Mouse (Mus musculus) heart, embryonic 13.5 days (tissue): ENCODE results near the gene Mgat5. TPM values are rescaled to one million over a fixed set of nuclear protein-coding genes. Genes with fewer than 3 reads are reported as not detected.
A peak's percentile ranks its signal among the peaks of the same experiment; 100 is the strongest.

Experiments used
- ATAC-seq: fragments of 200-750 bp; cut with Nextera tagmentation; 2 replicates; pipeline ENCODE4 v1.8.0; 2017; ENCODE audit warnings: moderate TSS enrichment; ENCODE audit not compliant: insufficient number of reproducible peaks, low FRiP score, low TSS enrichment; ENCODE audit errors: extremely low read depth
- H3K27ac ChIP-seq: fragments of 300-500 bp; sonication (generic); replicated peaks from 2 replicates; pipeline ENCODE4 v1.5.1; 2015; ENCODE audit warnings: moderate library complexity, mild to moderate bottlenecking, inconsistent platforms
- H3K27me3 ChIP-seq: fragments of 300-500 bp; sonication (generic); replicated peaks from 2 replicates; pipeline ENCODE4 v1.6.1; 2015; ENCODE audit warnings: mild to moderate bottlenecking, inconsistent platforms
- H3K36me3 ChIP-seq: fragments of 300-500 bp; sonication (generic); 2 replicates; pipeline ENCODE4 v1.6.1; 2015; ENCODE audit warnings: mild to moderate bottlenecking, inconsistent platforms
- H3K4me1 ChIP-seq: fragments of 300-500 bp; sonication (generic); 2 replicates; pipeline ENCODE4 v1.6.1; 2015; ENCODE audit warnings: inconsistent platforms
- H3K4me2 ChIP-seq: fragments of 300-500 bp; sonication (generic); 2 replicates; pipeline ENCODE4 v1.6.1; 2015; ENCODE audit warnings: inconsistent platforms, mild to moderate bottlenecking, moderate library complexity
- H3K4me3 ChIP-seq: fragments of 300-500 bp; sonication (generic); 2 replicates; pipeline ENCODE4 v1.5.1; 2015; ENCODE audit warnings: moderate library complexity, mild to moderate bottlenecking, inconsistent platforms
- H3K9ac ChIP-seq: fragments of 300-500 bp; sonication (generic); 2 replicates; pipeline ENCODE4 v1.6.1; 2015; ENCODE audit warnings: inconsistent platforms, mild to moderate bottlenecking, moderate library complexity
- H3K9me3 ChIP-seq: fragments of 300-500 bp; sonication (generic); 2 replicates; pipeline ENCODE4 v1.6.1; 2016; ENCODE audit warnings: inconsistent platforms
- WGBS: fragments of 180-500 bp; shearing (Covaris S2); methylation state at CpG from one replicate; pipeline ENCODE4 v1.1.7; 2015; ENCODE audit warnings: mixed read lengths; 5-methylcytosine and 5-hydroxymethylcytosine counted together
- polyA plus RNA-seq: library from polyadenylated mRNA; unstranded; fragments of >200 nt; fragmentation: Nextera tagmentation; extraction: Ambion mirVana; gene quantifications from 2 replicates; pipeline ENCODE4 v1.2.1, GENCODE M21; 2015

Gene Mgat5
- polyA plus RNA-seq, 1 experiment from 2014 or later, result 3.4 TPM

GRCm38 (mm10) chr1:127418916-127419575, 214.2 kb downstream of the Mgat5 start:
- 77% methylated on average over 4 of the region's 4 CpGs for WGBS
- Histone ChIP-seq H3K4me1 (peaks cover 25% of the 10 kb centered on the region), H3K4me3 (no peak overlapping the region), H3K4me2 (no peak overlapping the region), H3K27ac (0 out of 2 replicates have a peak overlapping the region, but pooled peaks have one; percentile 36), H3K36me3 (peaks cover 35% of the 10 kb centered on the region), H3K9ac (no peak overlapping the region), H3K9me3 (no peaks in the 10 kb centered on the region), H3K27me3 (no peaks in the 10 kb centered on the region)
- ATAC-seq, result no peak

DNA sequence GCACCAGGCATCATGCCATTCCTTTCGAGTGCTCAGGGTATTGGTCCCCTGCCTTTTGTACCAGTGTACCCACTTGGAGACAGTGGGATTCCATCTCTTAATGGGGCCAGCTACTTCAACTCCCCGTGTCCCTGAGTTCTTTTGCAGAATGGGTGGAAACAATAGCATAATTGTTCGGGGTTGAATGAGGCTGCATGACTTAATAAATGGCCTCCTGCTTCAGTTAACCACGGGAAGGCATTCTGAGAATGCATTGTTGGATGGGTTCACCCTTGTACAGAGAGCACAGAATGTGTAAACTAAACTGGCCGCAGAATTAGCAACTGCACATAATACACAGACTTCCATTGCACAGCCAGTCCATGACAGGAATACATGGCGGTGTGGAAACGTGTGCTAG, 214.8 kb downstream of the Mgat5 start:
- peaks cover 25% of the 10 kb centered on the region for H3K4me1 ChIP-seq
- no peak for ATAC-seq
- peaks cover 29% of the 10 kb centered on the region for H3K36me3 ChIP-seq
- 69% methylated on average over 7 of the region's 7 CpGs for WGBS
- H3K27ac ChIP-seq, result 0 out of 2 replicates have a peak overlapping the region, but pooled peaks have one; percentile 36
- H3K27me3 ChIP-seq, result no peaks in the 10 kb centered on the region
- H3K4me3 ChIP-seq, result no peak overlapping the region
- H3K9ac ChIP-seq, result no peak overlapping the region
- no peaks in the 10 kb centered on the region for H3K9me3 ChIP-seq
- no peak overlapping the region for H3K4me2 ChIP-seq

DNA sequence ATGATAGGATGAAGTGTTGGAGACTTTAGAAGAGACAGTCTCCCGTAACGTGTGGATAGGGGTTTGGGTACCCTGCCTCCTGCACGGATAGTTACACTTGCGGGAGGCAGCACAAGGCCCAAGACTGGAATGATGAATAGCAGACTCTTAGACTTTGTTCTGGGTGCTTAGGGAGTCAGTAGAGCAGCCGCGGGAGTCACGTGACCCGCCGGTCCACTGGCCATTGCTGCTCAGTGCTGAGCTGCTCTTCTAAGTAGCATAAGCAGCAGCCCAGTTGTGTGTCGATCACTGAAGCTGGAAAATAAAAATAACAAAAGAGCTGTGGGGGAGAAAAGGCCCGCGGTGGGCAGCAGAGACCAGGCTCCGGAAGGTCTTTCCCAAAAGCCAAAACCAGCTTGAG, 215.6 kb downstream of the Mgat5 start:
- peaks cover 25% of the 10 kb centered on the region for H3K4me1 ChIP-seq
- H3K27ac ChIP-seq, result no peak overlapping the region
- H3K27me3 ChIP-seq, result no peaks in the 10 kb centered on the region
- 53% methylated on average over 13 of the region's 13 CpGs for WGBS
- ATAC-seq, result no peak
- no peak overlapping the region for H3K4me3 ChIP-seq
- no peak overlapping the region for H3K9ac ChIP-seq
- H3K4me2 ChIP-seq, result no peak overlapping the region
- peaks cover 21% of the 10 kb centered on the region for H3K36me3 ChIP-seq
- no peaks in the 10 kb centered on the region for H3K9me3 ChIP-seq

GRCm38 (mm10) chr1:127420795-127421194, 216.0 kb downstream of the Mgat5 start:
- ATAC-seq, result no peak
- no peak overlapping the region for H3K9ac ChIP-seq
- H3K4me1 ChIP-seq, result peaks cover 22% of the 10 kb centered on the region
- H3K4me2 ChIP-seq, result no peak overlapping the region
- H3K9me3 ChIP-seq, result no peaks in the 10 kb centered on the region
- peaks cover 18% of the 10 kb centered on the region for H3K36me3 ChIP-seq
- no peaks in the 10 kb centered on the region for H3K27me3 ChIP-seq
- 75% methylated on average over 14 of the region's 15 CpGs for WGBS
- H3K4me3 ChIP-seq, result no peak overlapping the region
- H3K27ac ChIP-seq, result no peak overlapping the region

GRCm38 (mm10) chr1:127422565-127422964, 217.8 kb downstream of the Mgat5 start:
- Histone ChIP-seq H3K27ac (no peak overlapping the region), H3K27me3 (no peaks in the 10 kb centered on the region), H3K36me3 (peaks cover 6% of the 10 kb centered on the region), H3K4me2 (no peak overlapping the region), H3K9me3 (no peaks in the 10 kb centered on the region), H3K4me3 (no peak overlapping the region), H3K4me1 (peaks cover 16% of the 10 kb centered on the region), H3K9ac (no peak overlapping the region)
- no peak for ATAC-seq
- WGBS, result 71% methylated on average over 4 of the region's 4 CpGs

- Histone ChIP-seq H3K9me3 (no peaks in the 10 kb centered on the region), H3K27me3 (no peaks in the 10 kb centered on the region), H3K4me3 (no peak overlapping the region), H3K4me2 (no peak overlapping the region), H3K36me3 (no peaks in the 10 kb centered on the region), H3K27ac (0 out of 2 replicates have a peak overlapping the region, but pooled peaks have one; percentile 20), H3K9ac (no peak overlapping the region), H3K4me1 (peaks cover 4% of the 10 kb centered on the region)
- no peak for ATAC-seq
- WGBS, result 44% methylated on average over 6 of the region's 6 CpGs
Measured at GRCm38 (mm10) chr1:127425021-127425532, 220.3 kb downstream of the Mgat5 start.

DNA sequence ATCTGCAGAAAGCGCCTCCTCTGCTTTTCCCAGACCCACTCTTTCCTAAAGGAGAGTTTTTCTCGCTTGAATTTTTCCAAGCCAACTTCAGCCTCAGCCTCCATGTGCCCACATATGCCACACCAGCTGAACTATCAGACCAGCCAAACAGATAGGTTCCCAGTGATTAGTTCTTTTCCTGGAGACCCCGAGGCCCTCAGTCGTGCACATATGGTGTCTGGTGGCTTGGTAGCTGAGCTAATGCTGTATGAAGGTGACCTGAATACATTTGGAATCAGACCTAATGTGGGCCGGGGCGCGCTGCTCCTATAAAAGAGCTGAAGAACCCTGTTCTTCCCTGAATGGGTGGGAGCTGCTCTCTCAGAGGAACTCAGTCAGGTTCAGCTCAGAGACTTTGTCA, 225.5 kb downstream of the Mgat5 start:
- no peak overlapping the region for H3K4me3 ChIP-seq
- H3K4me2 ChIP-seq, result no peak overlapping the region
- H3K9ac ChIP-seq, result no peak overlapping the region
- no peaks in the 10 kb centered on the region for H3K27me3 ChIP-seq
- no peak overlapping the region for H3K27ac ChIP-seq
- H3K4me1 ChIP-seq, result peaks cover 24% of the 10 kb centered on the region
- no peak for ATAC-seq
- H3K36me3 ChIP-seq, result no peaks in the 10 kb centered on the region
- H3K9me3 ChIP-seq, result no peaks in the 10 kb centered on the region
- 77% methylated on average over 7 of the region's 7 CpGs for WGBS

DNA sequence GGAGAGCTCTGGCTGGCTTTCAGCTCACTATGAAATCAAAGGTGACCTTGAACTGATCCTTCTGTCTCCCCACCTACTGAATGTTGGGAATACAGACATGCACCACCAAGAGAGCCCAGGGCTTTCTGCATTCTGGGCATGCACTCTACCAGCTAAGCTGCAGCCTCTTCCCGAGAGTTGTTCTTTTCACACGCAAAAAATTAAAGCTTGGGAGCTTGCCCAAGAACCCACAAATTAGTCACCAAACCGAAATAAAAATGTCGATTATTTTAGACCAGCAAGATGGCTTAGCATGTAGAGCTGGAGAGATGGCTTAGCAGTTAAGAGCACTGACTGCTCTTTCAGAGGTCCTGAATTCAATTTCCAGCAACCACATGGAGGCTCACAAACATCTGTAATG, 230.0 kb downstream of the Mgat5 start:
- Histone ChIP-seq H3K4me2 (no peak overlapping the region), H3K9ac (no peak overlapping the region), H3K36me3 (no peaks in the 10 kb centered on the region), H3K9me3 (no peaks in the 10 kb centered on the region), H3K27ac (no peak overlapping the region), H3K4me3 (no peak overlapping the region), H3K27me3 (no peaks in the 10 kb centered on the region), H3K4me1 (peaks cover 32% of the 10 kb centered on the region)
- ATAC-seq, result no peak
- 88% methylated on average over 4 of the region's 4 CpGs for WGBS

DNA sequence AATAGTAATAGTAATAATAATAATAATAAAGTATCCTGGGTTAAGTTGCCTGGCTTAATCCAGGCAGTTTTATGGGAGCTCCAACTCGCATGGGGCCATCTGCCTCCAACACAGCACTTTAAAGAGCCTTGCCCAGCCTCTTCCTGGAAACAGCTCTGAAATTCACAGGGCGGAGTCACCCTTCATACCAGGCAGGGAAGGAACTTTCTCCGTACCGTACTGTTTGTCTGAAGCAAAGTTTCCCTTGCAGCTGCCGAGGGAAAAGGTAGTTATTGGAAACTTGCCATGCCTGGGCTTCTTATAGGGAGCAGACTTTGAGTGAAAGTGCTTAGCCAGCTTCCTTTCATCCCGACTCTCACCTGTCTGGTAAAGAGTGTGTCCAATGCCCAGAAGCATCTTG, 232.3 kb downstream of the Mgat5 start:
- WGBS, result 60% methylated on average over 6 of the region's 6 CpGs
- Histone ChIP-seq H3K4me2 (no peak overlapping the region), H3K4me1 (peaks cover 31% of the 10 kb centered on the region), H3K27me3 (no peaks in the 10 kb centered on the region), H3K36me3 (no peaks in the 10 kb centered on the region), H3K9ac (no peak overlapping the region), H3K4me3 (no peak overlapping the region), H3K27ac (no peak overlapping the region), H3K9me3 (no peaks in the 10 kb centered on the region)
- no peak for ATAC-seq

GRCm38 (mm10) chr1:127439452-127439891, 234.7 kb downstream of the Mgat5 start:
- Histone ChIP-seq H3K4me1 (peaks cover 36% of the 10 kb centered on the region), H3K9ac (0 out of 2 replicates have a peak overlapping the region, but pooled peaks have one; percentile 3), H3K4me2 (no peak overlapping the region), H3K9me3 (no peaks in the 10 kb centered on the region), H3K27me3 (no peaks in the 10 kb centered on the region), H3K27ac (no peak overlapping the region), H3K4me3 (no peak overlapping the region), H3K36me3 (no peaks in the 10 kb centered on the region)
- WGBS, result 51% methylated on average over 9 of the region's 9 CpGs
- no peak for ATAC-seq

DNA sequence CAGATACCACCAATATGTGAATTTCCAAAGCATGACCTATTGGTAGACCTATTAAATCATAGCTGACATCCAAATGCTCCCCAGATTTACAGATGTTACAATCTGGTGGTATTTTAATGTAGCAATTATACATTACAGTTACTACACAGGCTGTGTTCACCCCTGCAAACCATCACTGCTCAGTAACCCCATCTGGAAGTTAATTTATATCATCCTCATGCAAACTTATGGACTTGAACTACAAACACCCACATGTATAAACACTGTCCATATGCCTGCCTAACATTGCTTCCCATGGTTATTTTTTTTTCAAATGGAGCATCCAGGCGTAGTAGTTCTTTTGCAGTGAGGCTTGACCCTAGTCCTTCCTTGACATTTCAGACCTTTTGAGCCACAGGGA, 236.2 kb downstream of the Mgat5 start:
- no peaks in the 10 kb centered on the region for H3K36me3 ChIP-seq
- no peak overlapping the region for H3K9ac ChIP-seq
- WGBS, result 79% methylated on average over 1 of the region's 1 CpGs
- H3K4me1 ChIP-seq, result peaks cover 40% of the 10 kb centered on the region
- H3K27ac ChIP-seq, result no peak overlapping the region
- ATAC-seq, result no peak
- H3K4me2 ChIP-seq, result no peak overlapping the region
- no peaks in the 10 kb centered on the region for H3K27me3 ChIP-seq
- H3K4me3 ChIP-seq, result no peak overlapping the region
- no peaks in the 10 kb centered on the region for H3K9me3 ChIP-seq

GRCm38 (mm10) chr1:127441736-127442135, 236.9 kb downstream of the Mgat5 start:
- peaks cover 6% of the 10 kb centered on the region; the same call in 1 of the 2 replicates for H3K36me3 ChIP-seq
- no peak for ATAC-seq
- peaks cover 40% of the 10 kb centered on the region for H3K4me1 ChIP-seq
- no peak overlapping the region for H3K4me2 ChIP-seq
- 80% methylated on average over 3 of the region's 3 CpGs for WGBS
- no peak overlapping the region for H3K4me3 ChIP-seq
- H3K27ac ChIP-seq, result no peak overlapping the region
- no peak overlapping the region for H3K9ac ChIP-seq
- H3K9me3 ChIP-seq, result no peaks in the 10 kb centered on the region
- H3K27me3 ChIP-seq, result no peaks in the 10 kb centered on the region
